Mouse (Mus musculus): ENCODE results near the gene Nmral1. TPM values are rescaled to one million over a fixed set of nuclear protein-coding genes. Genes with fewer than 3 reads are reported as not detected.

The Nmral1 gene
- total RNA-seq, 2 experiments from 2014 or later, result 11.2 to 11.6 TPM

- DNase-seq (ENCODE audit: low spot score in 2 of 2), result no peak
Measured at GRCm38 (mm10) chr16:4665726-4666125, 53.4 kb downstream of the Nmral1 start.

- DNase-seq (ENCODE audit: low spot score in 2 of 2), result no peak
Measured at GRCm38 (mm10) chr16:4663806-4664205, 55.4 kb downstream of the Nmral1 start.

- no peak for DNase-seq (ENCODE audit: low spot score in 2 of 2)
Measured at GRCm38 (mm10) chr16:4661605-4662004, 57.6 kb downstream of the Nmral1 start.

Other genes starting within 250 kb of the Nmral1 start
- 1 to 10 TPM; 3.0 to 4.1 TPM for gene Srl, start 177.5 kb downstream of the Nmral1 start, total RNA-seq (2021)
- gene Tfap4, start 159.5 kb downstream of the Nmral1 start, total RNA-seq (2021), result 1 to 10 TPM; 3.5 to 3.6 TPM
- 10 to 100 TPM; 12.4 to 16.6 TPM for gene Glis2, start 124.6 kb downstream of the Nmral1 start, total RNA-seq (2021)
- 10 to 100 TPM; 72.1 to 86.6 TPM for gene Pam16, start 94.4 kb downstream of the Nmral1 start, total RNA-seq (2021)
- gene Vasn, start 79.4 kb downstream of the Nmral1 start, total RNA-seq (2021), result 10 to 100 TPM; 11.5 to 11.6 TPM
- 10 to 100 TPM; 61.5 to 64.2 TPM for gene Dnaja3, start 79.4 kb downstream of the Nmral1 start, total RNA-seq (2021)
- gene Coro7, start 39.6 kb downstream of the Nmral1 start, total RNA-seq (2021), result 10 to 100 TPM; 78.4 to 85.4 TPM
- 10 to 100 TPM; 85.7 to 89.9 TPM for gene Hmox2, start 7.0 kb upstream of the Nmral1 start, total RNA-seq (2021)
- gene Cdip1, start 70.9 kb upstream of the Nmral1 start, total RNA-seq (2021), result 100 to 1,000 TPM; 211 to 212 TPM
- not detected for gene 4930562C15Rik, start 116.1 kb upstream of the Nmral1 start, total RNA-seq (2021)
- 10 to 100 TPM; 86.5 to 95.6 TPM for gene Ubald1, start 161.0 kb upstream of the Nmral1 start, total RNA-seq (2021)
- gene Mgrn1, start 166.9 kb upstream of the Nmral1 start, total RNA-seq (2021), result 100 to 1,000 TPM; 213 to 223 TPM
- 10 to 100 TPM; 65.9 to 71.0 TPM for gene Nudt16l1, start 219.4 kb upstream of the Nmral1 start, total RNA-seq (2021)
- 10 to 100 TPM; 57.7 to 64.0 TPM for gene Anks3, start 244.8 kb upstream of the Nmral1 start, total RNA-seq (2021)